18 mouse cellular contexts compared by ENCODE assay signal in the genomic region with DNA sequence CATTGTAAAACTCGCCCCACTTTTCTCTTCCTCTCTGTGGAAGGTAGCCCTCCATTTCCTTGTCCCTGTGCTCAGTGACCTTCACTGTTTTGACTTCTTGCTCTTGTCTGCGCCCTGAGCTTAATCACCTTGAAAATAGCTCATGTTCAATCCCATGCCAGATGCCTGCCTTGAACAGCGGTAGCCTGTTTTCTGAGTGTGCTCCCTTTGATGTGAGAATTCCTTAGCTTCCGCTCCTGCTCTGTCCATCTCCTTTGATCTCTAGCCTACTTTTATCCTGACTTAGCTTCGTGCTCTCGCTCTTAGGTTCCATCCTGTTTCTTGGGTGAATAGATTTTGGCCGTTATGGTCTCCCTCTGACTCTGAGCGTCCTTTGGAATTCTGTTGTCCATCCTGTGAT. TPM values are rescaled to one million over a fixed set of nuclear protein-coding genes. Genes with fewer than 3 reads are reported as not detected.
DNase-seq lines count a peak whose midpoint lies in the region.
"Had no signal": no experiment of that assay in that cellular context is flagged by ENCODE, and none has a peak within 500 bp of the region (broad histone marks: within the 10 kb centered on the region; RNA-seq: fewer than 3 reads in every experiment).

No protein-coding gene starts in this region.

- intact Hi-C loops in heart, postnatal 25 days (cut with DNase I), result no loop called here

- DNase-seq in embryo, embryonic 11 days, result peak; percentile 11
- DNase-seq in embryo, embryonic 10.5 days (ENCODE audit: low spot score), result no peak
- DNase-seq in heart, adult 11 months, result peak; percentile 59
- no peak for DNase-seq in heart, postnatal 25 days (ENCODE audit: low spot score)
- DNase-seq in R1 (ENCODE audit: low read depth, low spot score) (peak; percentile 50), ZHBTc4 (ENCODE audit: low read depth, low spot score) (peak; percentile 79)
- DNase-seq in kidney, postnatal 14 days, result no peak
- no peak for DNase-seq in right cerebral cortex, postnatal 36 days (ENCODE audit: low spot score in 2 of 2)
- DNase-seq: adrenal gland, adult 2 months; adrenal gland, postnatal 10 days; adrenal gland, postnatal 25 days; cerebellum, adult 11 months; cerebellum, adult 18-20 months; cerebellum, adult 8-10 months; cerebellum, adult 9-11 months; cerebellum, postnatal 14 days; cerebellum, postnatal 36 days had no signal

RNA-seq across cellular contexts. Expression of a gene that starts 14.6 kb away (rescaled TPM):
- total RNA-seq in heart, postnatal 25 days (2021), result 10 to 100 TPM; 23.4 to 29.8 TPM

RNA-seq across cellular contexts. Expression of a gene that starts 31.1 kb away (rescaled TPM):
- total RNA-seq in heart, postnatal 25 days (2021), result not detected
- total RNA-seq: common myeloid progenitor, adult 5-6 weeks had no signal

Comparison
In these comparisons a context has a peak if more than half of its experiments do, and no peak if none do; other contexts are left out.
1. DNase-seq: peak in embryo, embryonic 11 days (single experiment), heart, adult 11 months (single experiment), R1 (single experiment) and ZHBTc4 (single experiment); none in embryo, embryonic 10.5 days (single experiment), heart, postnatal 25 days (single experiment), kidney, postnatal 14 days (single experiment) and right cerebral cortex, postnatal 36 days (0 of 2).